Mouse (Mus musculus): ENCODE data around the gene Nt5dc2. TPM values are rescaled to one million over a fixed set of nuclear protein-coding genes. Genes with fewer than 3 reads are reported as not detected.

Gene Nt5dc2
- polyA plus RNA-seq, 1 experiment from 2014 or later: 278 TPM

DNA sequence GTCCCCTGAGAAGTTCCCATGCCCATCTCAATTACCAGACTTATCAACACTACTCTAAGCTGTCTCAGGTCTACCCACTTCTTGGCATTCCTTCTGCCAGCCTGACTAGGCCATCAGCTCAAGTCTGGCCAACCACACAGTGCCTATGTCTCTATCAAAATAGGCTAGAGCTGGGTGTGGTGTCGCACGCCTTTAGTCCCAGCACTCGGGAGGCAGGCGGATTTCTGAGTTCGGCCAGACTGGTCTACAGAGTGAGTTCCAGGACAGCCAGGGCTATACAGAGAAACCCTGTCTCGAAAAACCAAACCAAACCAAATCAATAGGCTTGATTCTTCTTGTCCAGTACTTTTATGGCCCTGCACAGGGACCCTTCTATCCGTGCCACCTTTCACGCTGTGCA is 4.0 kb upstream of the Nt5dc2 start:
- H3K4me2 ChIP-seq: peak overlapping the region; percentile 45
- H3K4me1 ChIP-seq (replicated peaks): peaks cover 40% of the 10 kb centered on the region
- H3K36me3 ChIP-seq: peaks cover 16% of the 10 kb centered on the region
- no peak overlapping the region for H3K9ac ChIP-seq
- H3K9me3 ChIP-seq (replicated peaks): no peaks in the 10 kb centered on the region
- H3K27me3 ChIP-seq: no peaks in the 10 kb centered on the region
- ATAC-seq (replicated peaks; ENCODE audit: insufficient number of reproducible peaks, insufficient read depth, low FRiP score, low read depth): no peak
- peak overlapping the region; percentile 26; the same call in 1 of the 2 replicates for H3K27ac ChIP-seq
- peak overlapping the region; percentile 21; the same call in 1 of the 2 replicates for H3K4me3 ChIP-seq
- 84% methylated on average over 8 of the region's 8 CpGs for WGBS

DNA sequence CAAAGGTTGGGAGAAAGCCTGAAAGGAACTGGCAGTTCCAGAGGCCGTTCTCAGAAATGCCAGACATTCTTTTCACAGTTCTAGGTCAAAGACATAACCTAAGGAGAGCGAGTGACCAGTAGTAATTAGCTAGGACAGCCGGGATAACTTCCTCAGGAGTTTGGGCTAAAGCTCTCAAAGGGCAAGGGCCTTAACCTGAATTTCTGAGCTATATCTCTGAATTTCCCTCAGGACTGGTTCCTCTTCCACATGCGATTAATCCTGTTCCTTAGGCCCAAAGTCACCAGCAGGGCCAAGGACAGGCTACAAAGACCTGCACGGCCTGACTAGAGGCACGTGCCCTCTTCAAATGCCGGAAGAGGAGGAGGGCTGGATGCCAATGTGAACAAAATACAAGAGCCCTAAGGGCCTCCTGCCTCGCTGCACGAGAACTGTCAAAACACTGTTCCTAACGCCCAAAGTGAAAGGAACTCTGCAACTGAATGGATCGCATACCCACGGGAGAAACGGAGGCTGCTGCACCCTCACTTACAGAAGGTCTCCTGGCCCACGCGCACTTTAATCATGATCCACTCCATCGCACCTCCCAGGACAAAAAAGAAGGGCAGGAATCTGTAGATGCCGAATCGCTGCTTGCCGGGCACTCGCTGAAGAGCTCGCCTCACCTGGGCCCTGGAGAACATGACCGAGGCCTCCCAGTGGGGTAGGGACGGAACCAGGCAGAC is 2.6 kb upstream of the Nt5dc2 start:
- under 1% methylated on average over 23 of the region's 23 CpGs for WGBS
- H3K4me2 ChIP-seq: peak overlapping the region; percentile 77
- H3K4me3 ChIP-seq: peak overlapping the region; percentile 75
- H3K9ac ChIP-seq: peak overlapping the region; percentile 77
- no peaks in the 10 kb centered on the region for H3K27me3 ChIP-seq
- peaks cover 11% of the 10 kb centered on the region for H3K36me3 ChIP-seq
- H3K4me1 ChIP-seq (replicated peaks): peaks cover 54% of the 10 kb centered on the region
- H3K9me3 ChIP-seq (replicated peaks): no peaks in the 10 kb centered on the region
- H3K27ac ChIP-seq: peak overlapping the region; percentile 95
- peak; percentile 23; the same call in 1 of the 2 replicates for ATAC-seq (replicated peaks; ENCODE audit: insufficient number of reproducible peaks, insufficient read depth, low FRiP score, low read depth)

DNA sequence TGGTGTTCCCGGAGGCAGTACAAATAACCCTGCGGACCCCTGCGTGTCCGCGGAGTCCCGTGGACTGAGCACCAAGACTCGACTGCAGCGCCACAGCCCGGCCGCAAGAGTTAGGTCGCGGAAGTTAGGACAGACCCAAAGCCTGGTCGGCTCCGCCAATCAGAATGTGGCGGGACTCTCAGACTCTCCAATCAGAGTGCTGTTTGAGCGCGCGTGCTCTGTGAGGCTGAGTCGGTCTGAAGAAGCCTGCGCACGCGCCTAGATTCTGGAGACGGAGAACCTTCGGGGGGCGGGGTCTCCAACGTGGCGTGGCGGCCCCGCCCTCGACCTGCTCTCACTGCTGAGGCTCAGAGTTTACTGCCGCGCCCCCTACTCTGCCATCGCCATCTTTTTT is 2.0 kb upstream of the Nt5dc2 start, which contains the start of gene Smim4:
Gene Smim4 (minus strand): TSS at position 131 of the 394 bp plus-strand sequence.
- peak; percentile 92 for ATAC-seq (replicated peaks; ENCODE audit: insufficient number of reproducible peaks, insufficient read depth, low FRiP score, low read depth)
- 0% methylated on average over 33 of the region's 33 CpGs for WGBS
- Histone ChIP-seq H3K9me3 (replicated peaks) (no peaks in the 10 kb centered on the region), H3K27ac (peak within 1 kb of the TSS; percentile 95), H3K36me3 (peaks cover 6% of the 10 kb centered on the region), H3K27me3 (no peaks in the 10 kb centered on the region), H3K4me1 (replicated peaks) (peaks cover 60% of the 10 kb centered on the region), H3K9ac (peak within 1 kb of the TSS; percentile 77), H3K4me3 (peak within 1 kb of the TSS; percentile 75), H3K4me2 (peak within 1 kb of the TSS; percentile 87)

DNA sequence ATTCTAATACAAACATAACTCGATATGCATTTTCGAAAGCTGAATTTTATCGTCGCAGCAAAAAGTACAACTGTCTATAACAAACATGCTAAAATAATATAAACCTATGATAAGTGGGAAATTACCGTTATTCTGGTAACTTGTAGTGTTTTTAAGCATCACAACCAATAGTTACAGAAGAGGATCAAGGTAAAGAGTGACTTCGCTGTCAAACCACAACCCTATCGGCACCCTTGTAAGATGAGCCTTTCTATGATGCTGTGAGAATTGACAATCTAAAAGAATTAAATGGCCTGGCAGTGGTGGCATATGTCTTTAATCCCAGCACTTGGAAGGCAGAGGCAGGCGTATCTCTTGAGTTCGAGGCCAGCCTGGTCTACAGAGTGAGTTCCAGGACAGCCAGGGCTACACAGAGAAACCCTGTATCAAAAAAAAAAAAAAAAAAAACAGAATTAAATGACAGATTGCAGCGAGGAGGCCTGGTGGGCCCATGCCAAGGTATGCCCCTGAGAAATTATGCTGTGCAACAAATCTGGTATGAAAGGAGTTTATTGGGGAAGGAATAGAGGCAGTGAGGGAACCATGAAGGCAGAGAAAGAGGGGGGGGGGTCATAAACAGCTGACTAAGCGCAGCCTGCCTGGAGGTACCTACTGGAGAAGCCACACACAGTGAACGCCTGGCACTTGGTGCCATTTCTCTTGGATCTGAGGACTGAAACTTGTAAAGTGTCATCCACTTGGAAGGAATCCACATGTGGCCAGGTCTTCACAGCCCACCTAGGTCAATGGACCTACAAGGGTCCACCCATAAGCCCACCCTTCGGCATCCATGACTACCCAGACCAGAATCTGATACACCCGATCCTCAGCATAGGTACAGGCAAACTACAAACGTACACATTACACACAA is 1.3 kb upstream of the Nt5dc2 start:
- H3K4me3 ChIP-seq: peak overlapping the region; percentile 75
- peaks cover 67% of the 10 kb centered on the region for H3K4me1 ChIP-seq (replicated peaks)
- no peak for ATAC-seq (replicated peaks; ENCODE audit: insufficient number of reproducible peaks, insufficient read depth, low FRiP score, low read depth)
- H3K9ac ChIP-seq: 0 out of 2 replicates have a peak overlapping the region, but pooled peaks have one; percentile 53
- H3K9me3 ChIP-seq (replicated peaks): no peaks in the 10 kb centered on the region
- no peaks in the 10 kb centered on the region for H3K36me3 ChIP-seq
- peak overlapping the region; percentile 88 for H3K27ac ChIP-seq
- peak overlapping the region; percentile 87 for H3K4me2 ChIP-seq
- WGBS: 70% methylated on average over 15 of the region's 15 CpGs
- H3K27me3 ChIP-seq: no peaks in the 10 kb centered on the region

GRCm38 (mm10) chr14:31131272-31131821 is 494 bp downstream of the Nt5dc2 start:
- Histone ChIP-seq H3K27ac (peak overlapping the region; percentile 88), H3K4me3 (peak overlapping the region; percentile 92), H3K4me2 (peak overlapping the region; percentile 87), H3K9me3 (replicated peaks) (no peaks in the 10 kb centered on the region), H3K9ac (peak overlapping the region; percentile 89), H3K27me3 (no peaks in the 10 kb centered on the region), H3K36me3 (peaks cover 15% of the 10 kb centered on the region), H3K4me1 (replicated peaks) (peaks cover 56% of the 10 kb centered on the region)
- WGBS: under 1% methylated on average over 43 of the region's 43 CpGs
- ATAC-seq (replicated peaks; ENCODE audit: insufficient number of reproducible peaks, insufficient read depth, low FRiP score, low read depth): no peak; the same call in 1 of the 2 replicates

GRCm38 (mm10) chr14:31132031-31132430 is 1.2 kb downstream of the Nt5dc2 start:
- WGBS: 5% methylated on average over 6 of the region's 6 CpGs
- Histone ChIP-seq H3K27me3 (no peaks in the 10 kb centered on the region), H3K9ac (peak overlapping the region; percentile 89), H3K9me3 (replicated peaks) (no peaks in the 10 kb centered on the region), H3K4me3 (peak overlapping the region; percentile 92), H3K36me3 (peaks cover 22% of the 10 kb centered on the region), H3K4me2 (peak overlapping the region; percentile 87), H3K27ac (peak overlapping the region; percentile 88; the same call in 1 of the 2 replicates), H3K4me1 (replicated peaks) (peaks cover 51% of the 10 kb centered on the region)
- no peak for ATAC-seq (replicated peaks; ENCODE audit: insufficient number of reproducible peaks, insufficient read depth, low FRiP score, low read depth)

- Histone ChIP-seq H3K4me3 (peak overlapping the region; percentile 92), H3K27ac (peak overlapping the region; percentile 88; the same call in 1 of the 2 replicates), H3K4me2 (peak overlapping the region; percentile 87), H3K9ac (peak overlapping the region; percentile 89), H3K36me3 (peaks cover 27% of the 10 kb centered on the region), H3K4me1 (replicated peaks) (peaks cover 50% of the 10 kb centered on the region), H3K27me3 (no peaks in the 10 kb centered on the region), H3K9me3 (replicated peaks) (no peaks in the 10 kb centered on the region)
- no peak for ATAC-seq (replicated peaks; ENCODE audit: insufficient number of reproducible peaks, insufficient read depth, low FRiP score, low read depth)
- WGBS: 77% methylated on average over 7 of the region's 7 CpGs
These were observed 1.7 kb downstream of the Nt5dc2 start for GRCm38 (mm10) chr14:31132491-31132975.

- H3K36me3 ChIP-seq: peaks cover 31% of the 10 kb centered on the region
- H3K4me1 ChIP-seq (replicated peaks): peaks cover 53% of the 10 kb centered on the region
- no peaks in the 10 kb centered on the region for H3K9me3 ChIP-seq (replicated peaks)
- H3K4me2 ChIP-seq: peak overlapping the region; percentile 87
- no peak for ATAC-seq (replicated peaks; ENCODE audit: insufficient number of reproducible peaks, insufficient read depth, low FRiP score, low read depth)
- H3K27ac ChIP-seq: peak overlapping the region; percentile 56
- 51% methylated on average over 11 of the region's 11 CpGs for WGBS
- H3K9ac ChIP-seq: peak overlapping the region; percentile 33; the same call in 1 of the 2 replicates
- no peaks in the 10 kb centered on the region for H3K27me3 ChIP-seq
- H3K4me3 ChIP-seq: peak overlapping the region; percentile 5; the same call in 1 of the 2 replicates
These were observed 2.3 kb downstream of the Nt5dc2 start for GRCm38 (mm10) chr14:31133023-31133665.

GRCm38 (mm10) chr14:31134015-31135000 is 3.5 kb downstream of the Nt5dc2 start:
- H3K9ac ChIP-seq: no peak overlapping the region
- peaks cover 41% of the 10 kb centered on the region for H3K36me3 ChIP-seq
- WGBS: 76% methylated on average over 25 of the region's 25 CpGs
- H3K4me2 ChIP-seq: 0 out of 2 replicates have a peak overlapping the region, but pooled peaks have one; percentile 87
- H3K27me3 ChIP-seq: no peaks in the 10 kb centered on the region
- no peak overlapping the region for H3K4me3 ChIP-seq
- ATAC-seq (replicated peaks; ENCODE audit: insufficient number of reproducible peaks, insufficient read depth, low FRiP score, low read depth): no peak
- peaks cover 58% of the 10 kb centered on the region for H3K4me1 ChIP-seq (replicated peaks)
- H3K27ac ChIP-seq: peak overlapping the region; percentile 56
- H3K9me3 ChIP-seq (replicated peaks): no peaks in the 10 kb centered on the region
